Mouse (Mus musculus) frontal cortex, adult 2 months (tissue): ENCODE measurements around the gene Pex1. TPM values are rescaled to one million over a fixed set of nuclear protein-coding genes. Genes with fewer than 3 reads are reported as not detected.
"Not testable (repeated sequence)": the region's sequence is repeated elsewhere in the genome, so short reads cannot be mapped to it uniquely, and the experiment has no call there.

Experiments
- DNase-seq, 2 experiments: peaks; one replicate each; pipeline ENCODE4 v3.0.0; 2022; ENCODE audit warnings: low spot score in 1 of 2; ENCODE audit errors: extremely low spot score in 1 of 2
- polyA plus RNA-seq: library from polyadenylated mRNA; depleted of rRNA; stranded (reverse); fragments of >200 nt; gene quantifications from 2 replicates; pipeline ENCODE4 v1.2.3, GENCODE M21; 2012; rRNA removed

Pex1 gene
- polyA plus RNA-seq, 1 experiment, result 28.9 TPM

GRCm38 (mm10) chr5:3635286-3635685 lies 39.4 kb downstream of the Pex1 start:
- no peak for DNase-seq

- DNase-seq, result no peak
Measured at GRCm38 (mm10) chr5:3644621-3645020, 48.8 kb downstream of the Pex1 start.

- DNase-seq, result no peak
Measured at GRCm38 (mm10) chr5:3645326-3645725, 49.5 kb downstream of the Pex1 start.

GRCm38 (mm10) chr5:3646539-3646938 lies 50.7 kb downstream of the Pex1 start:
- no peak for DNase-seq

GRCm38 (mm10) chr5:3646991-3647707 lies 51.3 kb downstream of the Pex1 start:
- DNase-seq, result peak in 1 of 2 experiments; percentile 71

- DNase-seq, result peak; percentile 81 to 85
Measured at GRCm38 (mm10) chr5:3647708-3648121, 51.8 kb downstream of the Pex1 start.

GRCm38 (mm10) chr5:3648206-3648848 lies 52.5 kb downstream of the Pex1 start:
- no peak for DNase-seq

- no peak for DNase-seq
Measured at GRCm38 (mm10) chr5:3648849-3649210, 53.0 kb downstream of the Pex1 start.

GRCm38 (mm10) chr5:3650881-3651280 lies 55.0 kb downstream of the Pex1 start, which contains the start of gene Tmbim7:
Tmbim7 (plus strand) TSS chr5:3651181.
- no peak for DNase-seq

- DNase-seq, result no peak
Measured at GRCm38 (mm10) chr5:3651621-3652020, 55.8 kb downstream of the Pex1 start.

- not testable (repeated sequence) for DNase-seq
Measured at GRCm38 (mm10) chr5:3652903-3653575, 57.2 kb downstream of the Pex1 start.

- DNase-seq, result no peak
Measured at GRCm38 (mm10) chr5:3653801-3654200, 57.9 kb downstream of the Pex1 start.

- no peak for DNase-seq
Measured at GRCm38 (mm10) chr5:3657085-3657484, 61.2 kb downstream of the Pex1 start, which contains the start of gene Gatad1. Gatad1 (minus strand) TSS chr5:3657185.

- DNase-seq, result no peak
Measured at GRCm38 (mm10) chr5:3665225-3665624, 69.4 kb downstream of the Pex1 start.

- DNase-seq, result no peak
Measured at GRCm38 (mm10) chr5:3666585-3666984, 70.7 kb downstream of the Pex1 start.

- DNase-seq, result no peak
Measured at GRCm38 (mm10) chr5:3669938-3670554, 74.2 kb downstream of the Pex1 start.

Other genes starting within 250 kb of the Pex1 start
- 28.5 and 29.1 TPM in 2 replicates for gene Fam133b, start 52.2 kb upstream of the Pex1 start, polyA plus RNA-seq
- 6.0 and 7.8 TPM in 2 replicates for gene 1700109H08Rik, start 24.5 kb upstream of the Pex1 start, polyA plus RNA-seq
- 11.7 and 12.0 TPM in 2 replicates for gene Rbm48, start 519 bp downstream of the Pex1 start, polyA plus RNA-seq
- 0.08 TPM in 1 of 2 replicates, not detected in the other for gene Tmbim7, start 55.1 kb downstream of the Pex1 start, polyA plus RNA-seq
- gene Gatad1, start 61.1 kb downstream of the Pex1 start, polyA plus RNA-seq, result 87.7 and 94.5 TPM in 2 replicates
- gene Ankib1, start 206.9 kb downstream of the Pex1 start, polyA plus RNA-seq, result 19.4 and 20.0 TPM in 2 replicates
- 43.8 and 45.8 TPM in 2 replicates for gene Krit1, start 207.1 kb downstream of the Pex1 start, polyA plus RNA-seq
- 0.06 and 0.08 TPM in 2 replicates for gene Lrrd1, start 249.1 kb downstream of the Pex1 start, polyA plus RNA-seq